Mouse (Mus musculus): ENCODE results near the gene Slc50a1. TPM values are rescaled to one million over a fixed set of nuclear protein-coding genes. Genes with fewer than 3 reads are reported as not detected.

Slc50a1 gene
- polyA plus RNA-seq, 2 experiments, result 16.5 to 18.7 TPM

DNA sequence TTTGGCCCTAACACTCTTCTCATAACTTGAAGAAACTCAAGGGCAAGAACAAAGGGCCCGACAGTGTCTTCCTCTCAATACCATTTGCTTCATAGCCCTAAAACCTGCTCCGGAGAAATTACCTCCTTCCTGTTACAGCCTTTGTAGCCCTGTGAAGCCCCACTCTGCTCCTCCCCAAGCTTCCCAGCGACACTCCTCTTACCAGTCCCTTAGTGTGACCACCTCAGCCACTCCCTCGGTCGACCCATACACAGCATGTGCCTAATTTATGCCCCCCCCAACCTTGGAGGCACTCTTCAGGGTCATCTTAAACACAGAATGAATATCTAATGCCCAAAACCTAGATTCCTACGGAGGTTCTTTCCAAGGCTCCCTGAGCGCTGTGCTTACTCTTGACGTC lies 8.3 kb upstream of the Slc50a1 start:
- DNase-seq (ENCODE audit: low read depth in 3 of 3, low spot score in 3 of 3) (no peak), ATAC-seq (ENCODE audit: insufficient read depth) (no peak)
- TF ChIP-seq EP300 (IDR thresholded peaks at IDR 0.05; ENCODE audit: low read depth) (no peak), CTCF (IDR thresholded peaks at IDR 0.05; ENCODE audit: low read depth) (no peak)
- Histone ChIP-seq H3K4me2 (ENCODE audit: low read depth) (peak overlapping the region; percentile 48), H3K4me1 (replicated peaks; ENCODE audit: control insufficient read depth in 2 of 2, insufficient read depth in 2 of 2, low read length in 1 of 2) (no peaks in the 10 kb centered on the region), H3K27me3 (ENCODE audit: control insufficient read depth, insufficient read depth, low read length) (peaks cover 44% of the 10 kb centered on the region), H3K27ac (no peak overlapping the region), H3K9ac (replicated peaks) (no peak overlapping the region), H3K36me3 (replicated peaks; ENCODE audit: control insufficient read depth, insufficient read depth, low read depth) (no peaks in the 10 kb centered on the region), H3K9me3 (ENCODE audit: control insufficient read depth, low read length) (no peaks in the 10 kb centered on the region), H3K4me3 (ENCODE audit: insufficient read depth in 1 of 2, low read depth in 2 of 2, low read length in 2 of 2) (peak overlapping the region; percentile 18 to 49)
- 13% methylated on average over 8 of the region's 8 CpGs for WGBS (ENCODE audit: insufficient replicate concordance)

DNA sequence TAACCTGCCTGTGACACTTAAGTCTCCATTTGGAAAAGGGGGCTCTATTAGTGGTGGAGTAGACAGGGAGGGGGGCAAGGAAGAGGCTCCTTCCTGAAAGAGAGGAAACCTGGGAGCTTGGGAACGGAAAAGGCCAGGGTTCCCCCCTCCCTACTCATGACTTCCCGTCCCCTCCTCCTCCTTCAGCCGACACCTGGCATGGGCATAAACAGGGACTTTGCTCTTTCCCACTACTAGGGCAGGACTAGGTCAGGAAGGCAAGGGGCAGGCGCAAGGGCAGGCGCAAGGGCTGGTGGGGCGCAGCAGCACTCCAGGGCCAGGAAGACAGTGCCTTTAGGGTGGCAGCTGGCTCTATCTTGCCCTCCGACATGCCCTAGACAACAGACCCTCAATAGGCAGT lies 7.7 kb upstream of the Slc50a1 start:
- Histone ChIP-seq H3K27ac (no peak overlapping the region), H3K4me3 (ENCODE audit: insufficient read depth in 1 of 2, low read depth in 2 of 2, low read length in 2 of 2) (peak overlapping the region in 1 of 2 experiments; percentile 49; a peak in 1 of 4 replicates), H3K27me3 (ENCODE audit: control insufficient read depth, insufficient read depth, low read length) (peaks cover 44% of the 10 kb centered on the region), H3K9me3 (ENCODE audit: control insufficient read depth, low read length) (no peaks in the 10 kb centered on the region), H3K4me1 (replicated peaks; ENCODE audit: control insufficient read depth in 2 of 2, insufficient read depth in 2 of 2, low read length in 1 of 2) (no peaks in the 10 kb centered on the region), H3K36me3 (replicated peaks; ENCODE audit: control insufficient read depth, insufficient read depth, low read depth) (no peaks in the 10 kb centered on the region), H3K4me2 (ENCODE audit: low read depth) (peak overlapping the region; percentile 48), H3K9ac (replicated peaks) (no peak overlapping the region)
- WGBS (ENCODE audit: insufficient replicate concordance), result 53% methylated on average over 7 of the region's 7 CpGs
- peak; percentile 25; the same call in 1 of the 2 replicates for ATAC-seq (ENCODE audit: insufficient read depth)
- DNase-seq (ENCODE audit: low read depth in 3 of 3, low spot score in 3 of 3), result no peak
- TF ChIP-seq EP300 (IDR thresholded peaks at IDR 0.05; ENCODE audit: low read depth), result no peak
- TF ChIP-seq CTCF (IDR thresholded peaks at IDR 0.05; ENCODE audit: low read depth), result no peak

- Histone ChIP-seq H3K4me1 (replicated peaks; ENCODE audit: control insufficient read depth in 2 of 2, insufficient read depth in 2 of 2, low read length in 1 of 2) (no peaks in the 10 kb centered on the region), H3K4me3 (ENCODE audit: insufficient read depth in 1 of 2, low read depth in 2 of 2, low read length in 2 of 2) (no peak overlapping the region), H3K27me3 (ENCODE audit: control insufficient read depth, insufficient read depth, low read length) (peaks cover 44% of the 10 kb centered on the region), H3K4me2 (ENCODE audit: low read depth) (peak overlapping the region; percentile 48), H3K27ac (no peak overlapping the region), H3K9ac (replicated peaks) (no peak overlapping the region), H3K9me3 (ENCODE audit: control insufficient read depth, low read length) (no peaks in the 10 kb centered on the region), H3K36me3 (replicated peaks; ENCODE audit: control insufficient read depth, insufficient read depth, low read depth) (no peaks in the 10 kb centered on the region)
- ATAC-seq (ENCODE audit: insufficient read depth) (no peak), DNase-seq (ENCODE audit: low read depth in 3 of 3, low spot score in 3 of 3) (no peak)
- TF ChIP-seq EP300 (IDR thresholded peaks at IDR 0.05; ENCODE audit: low read depth) (no peak), CTCF (IDR thresholded peaks at IDR 0.05; ENCODE audit: low read depth) (no peak)
- 37% methylated on average over 14 of the region's 14 CpGs for WGBS (ENCODE audit: insufficient replicate concordance)
Observed at GRCm38 (mm10) chr3:89277281-89278021, 7.1 kb upstream of the Slc50a1 start.

DNA sequence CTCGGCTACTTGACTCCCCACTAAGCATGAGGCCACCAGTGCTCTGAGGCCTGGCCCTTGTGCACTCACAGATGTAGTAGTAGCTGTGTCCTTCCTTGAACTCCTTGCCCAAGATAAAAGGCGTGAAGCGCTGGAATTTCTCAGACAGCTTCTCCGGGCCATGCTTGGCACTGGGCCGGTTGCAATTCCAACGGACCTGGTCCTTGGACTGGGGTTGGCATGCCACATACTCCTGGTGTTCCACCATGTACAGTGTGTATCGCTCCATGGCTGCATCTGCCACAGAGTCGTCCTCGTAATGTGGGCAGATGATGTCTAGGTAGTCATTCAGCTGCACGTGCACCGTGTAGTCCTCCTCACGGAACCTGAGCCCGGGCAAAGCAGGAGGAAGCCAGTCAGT lies 5.7 kb upstream of the Slc50a1 start:
- Histone ChIP-seq H3K4me2 (ENCODE audit: low read depth) (no peak overlapping the region), H3K4me3 (ENCODE audit: insufficient read depth in 1 of 2, low read depth in 2 of 2, low read length in 2 of 2) (no peak overlapping the region), H3K27me3 (ENCODE audit: control insufficient read depth, insufficient read depth, low read length) (peaks cover 35% of the 10 kb centered on the region), H3K9ac (replicated peaks) (no peak overlapping the region), H3K36me3 (replicated peaks; ENCODE audit: control insufficient read depth, insufficient read depth, low read depth) (no peaks in the 10 kb centered on the region), H3K4me1 (replicated peaks; ENCODE audit: control insufficient read depth in 2 of 2, insufficient read depth in 2 of 2, low read length in 1 of 2) (no peaks in the 10 kb centered on the region), H3K27ac (no peak overlapping the region), H3K9me3 (ENCODE audit: control insufficient read depth, low read length) (no peaks in the 10 kb centered on the region)
- DNase-seq (ENCODE audit: low read depth in 3 of 3, low spot score in 3 of 3) (no peak), ATAC-seq (ENCODE audit: insufficient read depth) (no peak)
- 80% methylated on average over 13 of the region's 13 CpGs for WGBS (ENCODE audit: insufficient replicate concordance)
- no peak for TF ChIP-seq CTCF (IDR thresholded peaks at IDR 0.05; ENCODE audit: low read depth)
- TF ChIP-seq EP300 (IDR thresholded peaks at IDR 0.05; ENCODE audit: low read depth), result no peak

DNA sequence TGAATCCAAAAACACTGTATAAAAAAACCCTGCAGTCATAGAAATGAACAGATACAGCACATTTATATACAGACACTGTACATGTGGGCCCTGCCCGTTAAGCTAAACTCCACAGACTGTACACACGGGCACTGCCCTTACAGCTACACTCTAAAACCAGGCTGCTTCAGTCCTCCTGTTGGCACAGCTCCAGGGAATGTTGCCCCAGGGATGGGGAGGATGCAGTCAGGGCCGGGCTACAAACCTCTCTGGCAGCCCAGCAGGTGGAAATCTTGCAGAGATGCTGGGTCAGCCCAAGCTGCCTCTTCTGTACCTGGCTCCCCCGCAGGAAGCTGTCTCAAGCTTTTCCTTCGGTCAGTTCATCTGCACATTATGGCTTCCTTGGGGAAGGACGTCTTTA lies 1.4 kb upstream of the Slc50a1 start:
- no peak overlapping the region for H3K4me2 ChIP-seq (ENCODE audit: low read depth)
- H3K27me3 ChIP-seq (ENCODE audit: control insufficient read depth, insufficient read depth, low read length), result no peaks in the 10 kb centered on the region; the same call in 1 of the 2 replicates
- no peak overlapping the region for H3K9ac ChIP-seq (replicated peaks)
- H3K4me3 ChIP-seq (ENCODE audit: insufficient read depth in 1 of 2, low read depth in 2 of 2, low read length in 2 of 2), result no peak overlapping the region
- H3K36me3 ChIP-seq (replicated peaks; ENCODE audit: control insufficient read depth, insufficient read depth, low read depth), result no peaks in the 10 kb centered on the region
- H3K27ac ChIP-seq, result no peak overlapping the region
- DNase-seq (ENCODE audit: low read depth in 3 of 3, low spot score in 3 of 3) (no peak), ATAC-seq (ENCODE audit: insufficient read depth) (no peak)
- H3K9me3 ChIP-seq (ENCODE audit: control insufficient read depth, low read length), result no peaks in the 10 kb centered on the region
- WGBS (ENCODE audit: insufficient replicate concordance), result 58% methylated on average over 6 of the region's 6 CpGs
- no peak for TF ChIP-seq CTCF (IDR thresholded peaks at IDR 0.05; ENCODE audit: low read depth)
- TF ChIP-seq EP300 (IDR thresholded peaks at IDR 0.05; ENCODE audit: low read depth), result no peak
- peaks cover 7 to 12% of the 10 kb centered on the region in 2 experiments for H3K4me1 ChIP-seq (replicated peaks; ENCODE audit: control insufficient read depth in 2 of 2, insufficient read depth in 2 of 2, low read length in 1 of 2)
